Mouse (Mus musculus): ENCODE measurements around the gene Kndc1. TPM values are rescaled to one million over a fixed set of nuclear protein-coding genes. Genes with fewer than 3 reads are reported as not detected.
A peak's percentile ranks its signal among the peaks of the same experiment; 100 is the strongest.

Gene Kndc1
- polyA plus RNA-seq, 1 experiment from 2014 or later: 0.23 TPM

- WGBS: 19% methylated on average over 3 of the region's 3 CpGs
- H3K4me2 ChIP-seq (replicated peaks; ENCODE audit: low read depth): no peak overlapping the region
- no peaks in the 10 kb centered on the region for H3K36me3 ChIP-seq (ENCODE audit: control insufficient read depth, insufficient read depth)
- TF ChIP-seq CTCF (IDR thresholded peaks at IDR 0.05; ENCODE audit: low read depth): peak; percentile 87
- H3K4me3 ChIP-seq (ENCODE audit: low read depth, low read length): no peak overlapping the region
- H3K9me3 ChIP-seq (ENCODE audit: control insufficient read depth): no peaks in the 10 kb centered on the region
- no peak for ATAC-seq
- H3K27ac ChIP-seq (ENCODE audit: low read depth, low read length): no peak overlapping the region
- no peaks in the 10 kb centered on the region for H3K4me1 ChIP-seq (replicated peaks; ENCODE audit: control insufficient read depth, insufficient read depth, low read length)
- no peaks in the 10 kb centered on the region for H3K27me3 ChIP-seq (replicated peaks; ENCODE audit: control insufficient read depth, insufficient read depth, low read length)
- H3K9ac ChIP-seq (ENCODE audit: low read depth, low read length): no peak overlapping the region
Measured at GRCm38 (mm10) chr7:139861411-139861810, 33.1 kb upstream of the Kndc1 start.

- ATAC-seq: no peak
- H3K27me3 ChIP-seq (replicated peaks; ENCODE audit: control insufficient read depth, insufficient read depth, low read length): no peaks in the 10 kb centered on the region
- H3K36me3 ChIP-seq (ENCODE audit: control insufficient read depth, insufficient read depth): no peaks in the 10 kb centered on the region
- H3K4me2 ChIP-seq (replicated peaks; ENCODE audit: low read depth): no peak overlapping the region
- H3K4me1 ChIP-seq (replicated peaks; ENCODE audit: control insufficient read depth, insufficient read depth, low read length): no peaks in the 10 kb centered on the region
- H3K27ac ChIP-seq (ENCODE audit: low read depth, low read length): no peak overlapping the region
- 66% methylated on average over 2 of the region's 2 CpGs for WGBS
- H3K9me3 ChIP-seq (ENCODE audit: control insufficient read depth): no peaks in the 10 kb centered on the region
- no peak for TF ChIP-seq CTCF (IDR thresholded peaks at IDR 0.05; ENCODE audit: low read depth)
- H3K9ac ChIP-seq (ENCODE audit: low read depth, low read length): no peak overlapping the region
- no peak overlapping the region for H3K4me3 ChIP-seq (ENCODE audit: low read depth, low read length)
Measured at GRCm38 (mm10) chr7:139863076-139863475, 31.4 kb upstream of the Kndc1 start.

GRCm38 (mm10) chr7:139864253-139864652 is 30.2 kb upstream of the Kndc1 start:
- 39% methylated on average over 2 of the region's 2 CpGs for WGBS
- peak; percentile 63 for TF ChIP-seq CTCF (IDR thresholded peaks at IDR 0.05; ENCODE audit: low read depth)
- Histone ChIP-seq H3K27me3 (replicated peaks; ENCODE audit: control insufficient read depth, insufficient read depth, low read length) (no peaks in the 10 kb centered on the region), H3K27ac (ENCODE audit: low read depth, low read length) (no peak overlapping the region), H3K4me2 (replicated peaks; ENCODE audit: low read depth) (no peak overlapping the region), H3K9ac (ENCODE audit: low read depth, low read length) (no peak overlapping the region), H3K4me1 (replicated peaks; ENCODE audit: control insufficient read depth, insufficient read depth, low read length) (no peaks in the 10 kb centered on the region), H3K4me3 (ENCODE audit: low read depth, low read length) (no peak overlapping the region), H3K9me3 (ENCODE audit: control insufficient read depth) (no peaks in the 10 kb centered on the region), H3K36me3 (ENCODE audit: control insufficient read depth, insufficient read depth) (no peaks in the 10 kb centered on the region)
- no peak for ATAC-seq

GRCm38 (mm10) chr7:139864871-139865270 is 29.6 kb upstream of the Kndc1 start:
- WGBS: 58% methylated on average over 1 of the region's 1 CpGs
- ATAC-seq: no peak

DNA sequence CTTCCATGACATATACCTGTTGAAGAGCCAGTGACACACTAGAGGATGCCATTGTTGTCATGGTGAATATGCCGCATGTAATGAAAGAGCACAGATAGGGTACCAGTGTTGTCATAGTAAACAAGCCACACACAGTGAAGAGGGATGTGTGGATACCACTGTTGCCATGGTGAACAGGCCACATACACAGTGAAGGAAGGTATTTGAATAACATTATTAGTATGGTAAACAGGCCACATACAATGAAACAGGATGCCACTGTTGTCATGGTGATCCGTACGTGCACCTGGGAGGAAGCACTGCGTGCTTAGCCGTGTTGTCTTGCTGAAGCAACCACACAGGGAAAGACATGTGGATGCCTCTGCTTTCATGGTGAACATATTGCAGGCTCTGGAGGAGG is 23.5 kb upstream of the Kndc1 start:
- 72% methylated on average over 5 of the region's 5 CpGs for WGBS

More at GRCm38 (mm10) chr7:139864871-139865270, 29.6 kb upstream of the Kndc1 start:
- no peak overlapping the region for H3K9ac ChIP-seq (ENCODE audit: low read depth, low read length)
- no peak overlapping the region for H3K4me2 ChIP-seq (replicated peaks; ENCODE audit: low read depth)
- no peak overlapping the region for H3K27ac ChIP-seq (ENCODE audit: low read depth, low read length)
- H3K4me1 ChIP-seq (replicated peaks; ENCODE audit: control insufficient read depth, insufficient read depth, low read length): no peaks in the 10 kb centered on the region
- no peaks in the 10 kb centered on the region for H3K9me3 ChIP-seq (ENCODE audit: control insufficient read depth)
- H3K27me3 ChIP-seq (replicated peaks; ENCODE audit: control insufficient read depth, insufficient read depth, low read length): no peaks in the 10 kb centered on the region
- no peak overlapping the region for H3K4me3 ChIP-seq (ENCODE audit: low read depth, low read length)
- no peaks in the 10 kb centered on the region for H3K36me3 ChIP-seq (ENCODE audit: control insufficient read depth, insufficient read depth)
- no peak for TF ChIP-seq CTCF (IDR thresholded peaks at IDR 0.05; ENCODE audit: low read depth)

DNA sequence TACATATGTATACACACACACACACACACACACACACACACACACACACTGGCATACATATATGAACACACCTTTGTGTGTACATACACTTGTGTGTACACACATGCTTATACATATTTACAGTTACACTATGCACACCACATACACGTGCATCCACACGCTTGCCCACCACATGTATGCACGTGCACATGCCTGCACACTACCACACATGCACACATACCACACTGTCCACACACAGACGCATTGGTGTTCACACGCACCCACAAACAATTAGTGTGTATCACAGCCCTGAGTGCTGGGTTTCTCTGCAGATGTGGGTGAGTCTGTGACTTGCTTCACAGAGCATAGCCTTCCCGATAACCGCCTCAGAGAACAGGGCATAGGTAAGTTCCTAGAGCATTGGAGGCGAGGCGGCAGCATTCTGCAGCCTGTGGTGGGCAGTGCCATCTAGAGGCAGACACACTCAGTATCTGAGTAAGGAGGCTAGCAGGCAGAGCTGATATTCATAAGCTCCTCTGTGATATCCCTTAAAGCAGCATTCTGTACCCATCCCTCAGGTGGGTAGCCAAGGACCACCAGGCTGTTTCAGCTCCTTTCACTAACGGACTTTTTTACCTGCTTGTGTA is 17.2 kb upstream of the Kndc1 start:
- TF ChIP-seq CTCF (IDR thresholded peaks at IDR 0.05; ENCODE audit: low read depth): peak; percentile 73
- no peaks in the 10 kb centered on the region for H3K4me1 ChIP-seq (replicated peaks; ENCODE audit: control insufficient read depth, insufficient read depth, low read length)
- H3K27ac ChIP-seq (ENCODE audit: low read depth, low read length): no peak overlapping the region
- no peaks in the 10 kb centered on the region for H3K9me3 ChIP-seq (ENCODE audit: control insufficient read depth)
- WGBS: 65% methylated on average over 10 of the region's 10 CpGs
- H3K36me3 ChIP-seq (ENCODE audit: control insufficient read depth, insufficient read depth): no peaks in the 10 kb centered on the region
- ATAC-seq: no peak
- no peaks in the 10 kb centered on the region for H3K27me3 ChIP-seq (replicated peaks; ENCODE audit: control insufficient read depth, insufficient read depth, low read length)
- no peak overlapping the region for H3K4me3 ChIP-seq (ENCODE audit: low read depth, low read length)
- H3K9ac ChIP-seq (ENCODE audit: low read depth, low read length): no peak overlapping the region
- H3K4me2 ChIP-seq (replicated peaks; ENCODE audit: low read depth): no peak overlapping the region

More for the DNA sequence above, 23.5 kb upstream of the Kndc1 start:
- ATAC-seq: no peak
- no peak overlapping the region for H3K4me3 ChIP-seq (ENCODE audit: low read depth, low read length)
- H3K36me3 ChIP-seq (ENCODE audit: control insufficient read depth, insufficient read depth): no peaks in the 10 kb centered on the region
- H3K27me3 ChIP-seq (replicated peaks; ENCODE audit: control insufficient read depth, insufficient read depth, low read length): no peaks in the 10 kb centered on the region
- TF ChIP-seq CTCF (IDR thresholded peaks at IDR 0.05; ENCODE audit: low read depth): no peak
- H3K4me2 ChIP-seq (replicated peaks; ENCODE audit: low read depth): no peak overlapping the region
- H3K9ac ChIP-seq (ENCODE audit: low read depth, low read length): no peak overlapping the region
- no peaks in the 10 kb centered on the region for H3K4me1 ChIP-seq (replicated peaks; ENCODE audit: control insufficient read depth, insufficient read depth, low read length)
- no peaks in the 10 kb centered on the region for H3K9me3 ChIP-seq (ENCODE audit: control insufficient read depth)
- no peak overlapping the region for H3K27ac ChIP-seq (ENCODE audit: low read depth, low read length)
